Mouse (Mus musculus) brain, embryonic 14.5 days (tissue): ENCODE measurements at regions not wholly inside any gene's neighbourhood (a gene's known extent, or its start where the extent isn't known, plus 50 kb on each side); places are given as distances from the start of the nearest gene placed in this dataset.

Source experiments
- CTCF ChIP-seq: fragments of 200-500 bp; IDR thresholded peaks from 2 replicates; pipeline ENCODE4 v1.5.1; 2012; ENCODE audit warnings: inconsistent platforms, mild to moderate bottlenecking, moderate library complexity, borderline replicate concordance; ENCODE audit not compliant: insufficient read depth, insufficient read length; ENCODE audit errors: extremely low read depth
- POLR2A ChIP-seq: fragments of 200-500 bp; IDR thresholded peaks from 2 replicates; pipeline ENCODE4 v1.6.1; 2012; ENCODE audit warnings: mild to moderate bottlenecking, inconsistent platforms, borderline replicate concordance; ENCODE audit not compliant: poor library complexity, insufficient read depth, insufficient read length, severe bottlenecking; ENCODE audit errors: extremely low read depth

DNA sequence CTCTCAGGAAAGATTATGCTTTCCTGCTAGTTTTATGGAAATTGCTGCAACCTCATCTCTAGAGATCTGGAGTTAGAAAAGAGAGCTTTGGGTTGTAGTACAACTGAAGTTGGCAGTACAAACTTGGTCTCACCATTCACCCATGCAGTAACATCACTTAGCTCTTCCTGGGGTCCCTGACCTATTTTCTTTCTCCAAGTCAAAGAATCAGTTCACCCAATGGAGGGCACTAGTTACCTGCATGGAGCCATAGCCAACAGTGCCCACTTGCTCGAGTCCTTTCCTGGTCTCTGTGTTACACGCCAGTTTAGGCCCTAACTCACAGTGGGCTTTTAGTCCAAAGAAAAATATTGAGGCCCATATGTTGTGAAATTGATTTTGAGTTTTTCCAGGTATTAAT, 435.9 kb upstream of the Cited2 start:
- no peak for TF ChIP-seq CTCF
- no peak for TF ChIP-seq POLR2A
